Mouse (Mus musculus) testis, adult 2 months (tissue): ENCODE results near the gene Cygb. TPM values are rescaled to one million over a fixed set of nuclear protein-coding genes. Genes with fewer than 3 reads are reported as not detected.
"Not testable (repeated sequence)": the region's sequence is repeated elsewhere in the genome, so short reads cannot be mapped to it uniquely, and the experiment has no call there.

ENCODE experiments used
- H3K27ac ChIP-seq: fragments of 200-500 bp; 2 replicates; pipeline ENCODE4 v1.5.1; 2012; ENCODE audit warnings: low read depth, low read length; ENCODE audit not compliant: control insufficient read depth, insufficient read depth
- H3K27me3 ChIP-seq: fragments of 200-500 bp; 2 replicates; pipeline ENCODE4 v1.6.1; 2012; ENCODE audit warnings: mild to moderate bottlenecking, low read length, moderate library complexity; ENCODE audit not compliant: control insufficient read depth, insufficient read depth
- H3K36me3 ChIP-seq: fragments of 200-500 bp; 2 replicates; pipeline ENCODE4 v1.6.1; 2012; ENCODE audit warnings: mild to moderate bottlenecking, low read length; ENCODE audit not compliant: control insufficient read depth, insufficient read depth
- H3K4me1 ChIP-seq: fragments of 200-500 bp; 2 replicates; pipeline ENCODE4 v1.6.1; 2012; ENCODE audit warnings: low read length; ENCODE audit not compliant: control insufficient read depth, insufficient read depth
- H3K4me3 ChIP-seq: fragments of 200-500 bp; 2 replicates; pipeline ENCODE4 v1.5.1; 2012; ENCODE audit warnings: low read depth, mild to moderate bottlenecking, low read length, moderate library complexity, mixed read lengths; ENCODE audit not compliant: control insufficient read depth
- CTCF ChIP-seq: fragments of 200-500 bp; IDR thresholded peaks from 2 replicates; pipeline ENCODE4 v1.5.1; 2012; ENCODE audit warnings: low read depth, mild to moderate bottlenecking, inconsistent platforms, low read length, moderate library complexity; ENCODE audit not compliant: control insufficient read depth, insufficient read depth, insufficient replicate concordance
- POLR2A ChIP-seq: fragments of 200-500 bp; IDR thresholded peaks from 2 replicates; pipeline ENCODE4 v1.6.1; 2012; ENCODE audit warnings: low read depth, mild to moderate bottlenecking, inconsistent platforms, low read length, moderate library complexity; ENCODE audit not compliant: control insufficient read depth
- polyA plus RNA-seq: library from polyadenylated mRNA; depleted of rRNA; stranded (reverse); fragments of >200 nt; gene quantifications from 2 replicates; pipeline ENCODE4 v1.2.3, GENCODE M21; 2012

Gene Cygb
- polyA plus RNA-seq, 1 experiment, result 3.7 TPM

GRCm38 (mm10) chr11:116617641-116618040 is 36.5 kb downstream of the Cygb start:
- Histone ChIP-seq H3K4me3 (no peak overlapping the region), H3K27me3 (no peaks in the 10 kb centered on the region), H3K27ac (no peak overlapping the region), H3K4me1 (no peaks in the 10 kb centered on the region; the same call in none of the 2 replicates), H3K36me3 (no peaks in the 10 kb centered on the region)
- TF ChIP-seq CTCF (no peak), POLR2A (no peak)

DNA sequence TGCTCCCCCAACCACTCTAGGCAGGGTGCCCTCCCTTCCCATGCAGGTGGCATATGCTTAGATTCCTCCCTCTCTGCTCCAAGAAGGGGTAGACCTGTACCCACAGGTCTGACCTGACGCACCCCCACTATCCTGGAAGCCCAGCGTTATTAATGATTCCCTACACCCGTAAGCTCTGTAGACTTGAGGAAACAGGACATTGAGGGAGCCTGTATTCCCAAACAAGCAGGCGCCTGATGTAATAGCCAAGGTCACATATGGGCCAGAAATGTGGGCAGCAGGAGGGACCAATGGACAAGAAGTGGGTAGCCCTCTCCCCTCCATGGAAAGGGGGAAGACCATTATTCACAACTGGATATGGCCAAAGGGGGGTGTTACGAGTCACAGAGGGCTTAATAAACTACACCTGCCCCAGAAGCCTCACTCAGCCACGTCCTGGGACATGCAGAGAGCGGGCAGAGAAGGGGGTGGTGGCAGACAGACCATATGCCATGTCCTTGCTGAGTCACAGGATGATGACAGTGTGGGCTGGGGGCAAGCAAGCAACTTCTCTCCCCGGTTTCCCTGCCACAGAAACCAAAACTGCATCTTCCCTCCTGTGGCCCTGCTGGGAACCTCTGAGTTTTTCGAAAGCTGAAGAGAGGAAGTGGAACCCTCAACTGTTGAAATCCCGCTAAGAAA is 37.5 kb downstream of the Cygb start:
- H3K4me3 ChIP-seq, result no peak overlapping the region
- H3K27me3 ChIP-seq, result no peaks in the 10 kb centered on the region
- H3K36me3 ChIP-seq, result no peaks in the 10 kb centered on the region
- no peak overlapping the region for H3K27ac ChIP-seq
- TF ChIP-seq CTCF (no peak), POLR2A (no peak)
- H3K4me1 ChIP-seq, result no peaks in the 10 kb centered on the region; the same call in none of the 2 replicates

DNA sequence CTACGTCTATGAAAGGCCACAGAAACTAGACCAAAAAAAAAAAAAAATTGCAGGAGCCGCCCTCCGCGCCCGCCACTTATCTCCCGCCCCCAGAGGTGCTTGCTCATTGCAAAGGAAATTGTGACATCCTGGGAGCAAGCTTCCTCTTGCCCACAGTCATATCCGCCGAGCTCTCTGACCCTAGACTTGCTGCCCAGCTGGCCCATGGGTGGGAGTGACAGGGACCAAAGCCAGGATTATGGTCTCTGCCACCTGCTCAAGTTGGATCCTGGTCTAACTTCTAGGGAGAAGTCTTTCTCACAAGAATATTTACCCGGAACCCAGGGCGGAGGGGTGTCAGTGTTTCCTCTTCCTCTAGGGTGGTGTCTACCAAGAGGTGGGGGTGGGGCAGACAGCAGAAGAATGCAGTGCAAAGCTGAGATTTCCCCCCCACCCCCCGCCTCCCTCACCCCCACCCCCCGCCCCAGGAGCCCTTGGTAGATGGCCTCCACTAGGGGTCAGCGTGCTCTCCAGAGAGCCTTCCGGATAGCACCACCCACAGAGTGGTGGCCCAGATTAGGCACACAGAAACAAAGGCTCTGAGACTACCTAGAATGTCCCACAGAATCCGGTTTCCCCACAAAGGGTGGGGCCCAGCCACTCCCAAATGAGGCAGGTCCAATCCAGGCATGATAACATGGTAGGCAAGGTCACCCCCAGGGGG is 38.2 kb downstream of the Cygb start:
- Histone ChIP-seq H3K27me3 (no peaks in the 10 kb centered on the region), H3K4me3 (no peak overlapping the region), H3K36me3 (no peaks in the 10 kb centered on the region), H3K27ac (no peak overlapping the region), H3K4me1 (no peaks in the 10 kb centered on the region; the same call in none of the 2 replicates)
- TF ChIP-seq CTCF (no peak), POLR2A (no peak)

DNA sequence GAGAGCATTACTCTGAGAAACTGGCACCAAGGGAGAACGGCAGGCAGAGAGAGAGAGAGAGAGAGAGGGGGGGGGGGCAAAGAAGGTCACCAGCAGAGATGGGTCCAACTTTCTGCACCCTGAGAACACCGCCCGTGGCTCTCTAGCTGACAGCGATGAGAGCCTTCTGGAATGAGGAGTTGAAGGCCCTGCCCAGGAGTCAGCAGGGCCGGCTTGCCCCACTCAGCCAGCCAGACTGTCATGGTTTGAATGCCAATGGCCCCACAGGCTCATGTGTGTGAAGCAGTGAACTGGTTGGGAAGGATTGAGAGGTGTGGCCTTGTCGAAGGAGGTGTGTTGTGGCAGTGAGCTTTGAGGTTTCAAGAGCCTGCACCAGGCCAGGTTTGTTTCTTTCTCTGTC is 40.9 kb downstream of the Cygb start:
- no peaks in the 10 kb centered on the region for H3K27me3 ChIP-seq
- H3K4me1 ChIP-seq, result no peaks in the 10 kb centered on the region; the same call in none of the 2 replicates
- H3K4me3 ChIP-seq, result no peak overlapping the region
- TF ChIP-seq POLR2A (no peak), CTCF (no peak)
- H3K36me3 ChIP-seq, result no peaks in the 10 kb centered on the region
- no peak overlapping the region for H3K27ac ChIP-seq

GRCm38 (mm10) chr11:116612554-116612953 is 41.6 kb downstream of the Cygb start:
- H3K27ac ChIP-seq, result no peak overlapping the region
- H3K36me3 ChIP-seq, result no peaks in the 10 kb centered on the region
- no peak overlapping the region for H3K4me3 ChIP-seq
- TF ChIP-seq CTCF (no peak), POLR2A (no peak)
- H3K27me3 ChIP-seq, result no peaks in the 10 kb centered on the region
- H3K4me1 ChIP-seq, result no peaks in the 10 kb centered on the region; the same call in 1 of the 2 replicates

DNA sequence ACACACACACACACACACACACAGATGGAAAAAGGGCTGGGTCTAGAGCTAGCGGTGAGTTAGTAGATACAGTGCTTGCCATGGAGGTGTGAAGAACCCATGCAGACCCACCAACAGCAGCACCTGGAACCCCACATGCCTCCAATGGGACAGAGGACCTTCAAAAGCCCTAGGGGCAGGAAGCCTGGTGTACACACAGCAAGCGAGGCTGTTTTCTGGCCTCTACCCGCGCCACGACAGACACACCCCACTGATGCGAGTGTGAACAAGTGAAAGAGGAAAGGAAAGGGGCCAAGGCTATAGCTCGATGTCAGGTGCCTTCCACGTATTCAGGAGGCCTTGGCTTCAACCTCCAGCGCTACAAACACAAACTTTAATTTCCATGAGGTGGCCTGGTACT is 42.2 kb downstream of the Cygb start:
- no peak overlapping the region for H3K4me3 ChIP-seq
- H3K4me1 ChIP-seq, result no peaks in the 10 kb centered on the region; the same call in 1 of the 2 replicates
- no peaks in the 10 kb centered on the region for H3K27me3 ChIP-seq
- TF ChIP-seq CTCF (no peak), POLR2A (no peak)
- no peaks in the 10 kb centered on the region for H3K36me3 ChIP-seq
- no peak overlapping the region for H3K27ac ChIP-seq

GRCm38 (mm10) chr11:116611168-116611567 is 42.9 kb downstream of the Cygb start:
- not testable (repeated sequence) for H3K27me3 ChIP-seq, H3K36me3 ChIP-seq, H3K4me3 ChIP-seq, H3K27ac ChIP-seq, H3K4me1 ChIP-seq
